Mouse (Mus musculus): ENCODE measurements around the gene Eps8l1. TPM values are rescaled to one million over a fixed set of nuclear protein-coding genes. Genes with fewer than 3 reads are reported as not detected.

Gene Eps8l1
- polyA plus RNA-seq, 1 experiment from 2014 or later: 4.0 TPM

- peak overlapping the region; percentile 64 for H3K9ac ChIP-seq (ENCODE audit: low read depth, low read length)
- 0 out of 2 replicates have a peak, but pooled peaks cover 2% of the 10 kb centered on the region for H3K4me1 ChIP-seq (ENCODE audit: control insufficient read depth, insufficient read depth, low read length)
- 20% methylated on average over 40 of the region's 40 CpGs for WGBS
- H3K4me3 ChIP-seq (ENCODE audit: low read length): peak overlapping the region; percentile 42
- H3K36me3 ChIP-seq (ENCODE audit: control insufficient read depth, insufficient read depth, low read length): no peaks in the 10 kb centered on the region
- H3K4me2 ChIP-seq (ENCODE audit: low read depth, low read length): peak overlapping the region; percentile 71
- no peak overlapping the region for H3K27ac ChIP-seq (ENCODE audit: low read length)
- no peaks in the 10 kb centered on the region for H3K27me3 ChIP-seq (replicated peaks; ENCODE audit: control insufficient read depth, insufficient read depth, low read length)
- ATAC-seq: peak; percentile 94
- H3K9me3 ChIP-seq (ENCODE audit: control insufficient read depth, low read length): no peaks in the 10 kb centered on the region
These were observed 66.1 kb downstream of the Eps8l1 start for GRCm38 (mm10) chr7:4526341-4527301.

DNA sequence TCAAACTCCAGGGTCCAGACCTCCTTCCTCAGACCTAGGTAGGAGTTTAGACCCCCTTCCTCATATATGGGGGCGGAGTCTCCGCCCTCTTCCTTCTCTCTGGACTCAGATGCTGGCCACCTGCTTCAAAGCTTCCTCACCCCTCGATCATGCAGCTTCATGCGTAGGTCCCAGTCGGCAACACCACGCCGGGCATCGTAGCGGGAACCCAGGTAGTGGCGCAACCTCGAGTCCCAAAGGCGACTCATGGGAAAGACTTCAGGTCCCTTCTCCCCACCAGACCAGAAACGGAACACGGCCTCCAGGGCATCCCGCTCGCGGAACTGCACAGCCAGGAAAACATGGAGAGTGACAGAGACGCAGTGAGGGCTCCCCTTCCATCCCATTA lies 66.8 kb downstream of the Eps8l1 start:
- Histone ChIP-seq H3K27me3 (replicated peaks; ENCODE audit: control insufficient read depth, insufficient read depth, low read length) (no peaks in the 10 kb centered on the region), H3K27ac (ENCODE audit: low read length) (no peak overlapping the region), H3K36me3 (ENCODE audit: control insufficient read depth, insufficient read depth, low read length) (no peaks in the 10 kb centered on the region), H3K4me2 (ENCODE audit: low read depth, low read length) (peak overlapping the region; percentile 71; the same call in 1 of the 2 replicates), H3K4me1 (ENCODE audit: control insufficient read depth, insufficient read depth, low read length) (peaks cover 7% of the 10 kb centered on the region), H3K9ac (ENCODE audit: low read depth, low read length) (no peak overlapping the region), H3K9me3 (ENCODE audit: control insufficient read depth, low read length) (no peaks in the 10 kb centered on the region), H3K4me3 (ENCODE audit: low read length) (no peak overlapping the region)
- WGBS: 51% methylated on average over 18 of the region's 18 CpGs
- ATAC-seq: no peak

Small RNAs within 50 kb of the gene (microRNA-seq; reads per million reads assigned to microRNA genes)
- gene Gm24605: not detected

Other genes starting within 250 kb of the Eps8l1 start
- 0.22 and 0.38 TPM in 2 replicates for gene Lilra5, start 222.9 kb upstream of the Eps8l1 start, polyA plus RNA-seq (2015; fragmentation: Nextera tagmentation; extraction: Ambion mirVana)
- 0.09 TPM in 1 of 2 replicates, not detected in the other for gene Ncr1, start 123.0 kb upstream of the Eps8l1 start, polyA plus RNA-seq (2015; fragmentation: Nextera tagmentation; extraction: Ambion mirVana)
- 0.10 and 0.23 TPM in 2 replicates for gene Gp6, start 62.9 kb upstream of the Eps8l1 start, polyA plus RNA-seq (2015; fragmentation: Nextera tagmentation; extraction: Ambion mirVana)
- gene Rdh13, start 15.0 kb upstream of the Eps8l1 start, polyA plus RNA-seq (2015; fragmentation: Nextera tagmentation; extraction: Ambion mirVana): 27.3 and 28.7 TPM in 2 replicates
- 17.0 and 17.3 TPM in 2 replicates for gene Ppp1r12c, start 41.0 kb downstream of the Eps8l1 start, polyA plus RNA-seq (2015; fragmentation: Nextera tagmentation; extraction: Ambion mirVana)
- 23.0 and 23.2 TPM in 2 replicates for gene Tnnt1, start 55.7 kb downstream of the Eps8l1 start, polyA plus RNA-seq (2015; fragmentation: Nextera tagmentation; extraction: Ambion mirVana)
- gene Tnni3, start 63.6 kb downstream of the Eps8l1 start, polyA plus RNA-seq (2015; fragmentation: Nextera tagmentation; extraction: Ambion mirVana): 1.6 TPM in 2 replicates
- 1.1 and 1.3 TPM in 2 replicates for gene Dnaaf3, start 71.8 kb downstream of the Eps8l1 start, polyA plus RNA-seq (2015; fragmentation: Nextera tagmentation; extraction: Ambion mirVana)
- 5.9 and 6.8 TPM in 2 replicates for gene Syt5, start 86.9 kb downstream of the Eps8l1 start, polyA plus RNA-seq (2015; fragmentation: Nextera tagmentation; extraction: Ambion mirVana)
- 3.0 and 4.7 TPM in 2 replicates for gene Ptprh, start 143.4 kb downstream of the Eps8l1 start, polyA plus RNA-seq (2015; fragmentation: Nextera tagmentation; extraction: Ambion mirVana)
- 16.3 and 23.2 TPM in 2 replicates for gene Tmem86b, start 170.7 kb downstream of the Eps8l1 start, polyA plus RNA-seq (2015; fragmentation: Nextera tagmentation; extraction: Ambion mirVana)
- 2.6 and 2.9 TPM in 2 replicates for gene Ppp6r1, start 198.3 kb downstream of the Eps8l1 start, polyA plus RNA-seq (2015; fragmentation: Nextera tagmentation; extraction: Ambion mirVana)
- gene Hspbp1, start 224.4 kb downstream of the Eps8l1 start, polyA plus RNA-seq (2015; fragmentation: Nextera tagmentation; extraction: Ambion mirVana): 84.9 and 95.4 TPM in 2 replicates
- gene Brsk1, start 229.9 kb downstream of the Eps8l1 start, polyA plus RNA-seq (2015; fragmentation: Nextera tagmentation; extraction: Ambion mirVana): 0.86 and 1.4 TPM in 2 replicates

All from intestine, embryonic 16.5 days (tissue).